18 mouse cellular contexts compared by ENCODE assay signal in genomic region chr12:110990500-110990899, GRCm38 (mm10).
"Had no signal": no experiment of that assay in that cellular context is flagged by ENCODE, and none has a peak within 500 bp of the region (broad histone marks: within the 10 kb centered on the region; RNA-seq: fewer than 3 reads in every experiment).

No protein-coding gene starts in this region.

- ATAC-seq: midbrain, embryonic 13.5 days; midbrain, embryonic 16.5 days had no signal

- H3K4me3 ChIP-seq: midbrain, embryonic 13.5 days; neural tube, embryonic 13.5 days; neural tube, embryonic 15.5 days; stomach, embryonic 15.5 days had no signal

- H3K9ac ChIP-seq: lung, embryonic 14.5 days; midbrain, embryonic 13.5 days; neural tube, embryonic 13.5 days; neural tube, embryonic 15.5 days; stomach, embryonic 15.5 days had no signal

- H3K9me3 ChIP-seq: midbrain, embryonic 10.5 days; midbrain, embryonic 13.5 days; neural tube, embryonic 13.5 days; neural tube, embryonic 15.5 days; stomach, embryonic 15.5 days had no signal

- H3K36me3 ChIP-seq: midbrain, embryonic 10.5 days; midbrain, embryonic 13.5 days; neural tube, embryonic 13.5 days; neural tube, embryonic 15.5 days; stomach, embryonic 15.5 days had no signal

- DNase-seq: lung, adult 18-20 months; lung, embryonic 14.5 days; lung, postnatal 10 days; lung, postnatal 4 days; retina, postnatal 1 day; right cerebral cortex, adult 18-20 months; right cerebral cortex, postnatal 25 days; right cerebral cortex, postnatal 4 days; thymus, adult 2 months; thymus, postnatal 25 days; thymus, postnatal 4 days had no signal

- H3K27ac ChIP-seq: midbrain, embryonic 13.5 days; neural tube, embryonic 13.5 days; neural tube, embryonic 15.5 days; stomach, embryonic 15.5 days; stomach, postnatal 0 days had no signal

- H3K27me3 ChIP-seq: midbrain, embryonic 13.5 days; neural tube, embryonic 13.5 days; neural tube, embryonic 15.5 days; stomach, embryonic 15.5 days had no signal

- H3K4me2 ChIP-seq: neural tube, embryonic 15.5 days had no signal
